Mouse (Mus musculus) heart, postnatal 14 days (tissue): ENCODE measurements at regions not wholly inside any gene's neighbourhood (a gene's known extent, or its start where the extent isn't known, plus 50 kb on each side); places are given as distances from the start of the nearest gene placed in this dataset.

ENCODE experiments used
- DNase-seq, 2 experiments: peaks; one replicate each; pipeline ENCODE4 v3.0.0; 2021 to 2022
- intact Hi-C: fragments of 180-260 bp; cut with DNase I; formaldehyde crosslinking; loops from one replicate; pipeline ENCODE4 v1.15.1; 2025

- intact Hi-C loops: loop anchor here (2.0 to 5.0 kb wide), 2 partner anchors 84 to 275 kb away; no protein-coding TSS in a partner anchor
These were observed 51.6 kb downstream of the Bex3 start for GRCm38 (mm10) chrX:136321692-136322091.

GRCm38 (mm10) chrX:136365809-136366208 is 95.8 kb downstream of the Bex3 start:
- DNase-seq: no peak
- intact Hi-C loops: no loop called here

More at GRCm38 (mm10) chrX:136321692-136322091, 51.6 kb downstream of the Bex3 start:
- peak; percentile 9 to 67 for DNase-seq
